Mouse (Mus musculus) left cerebral cortex, postnatal 14 days (tissue): Measurements from ENCODE around the gene Tmf1. TPM values are rescaled to one million over a fixed set of nuclear protein-coding genes. Genes with fewer than 3 reads are reported as not detected.

ENCODE experiments used
- DNase-seq, 2 experiments: peaks; one replicate each; pipeline ENCODE4 v3.0.0; 2021 to 2022; ENCODE audit warnings: low spot score in 2 of 2, mixed read lengths in 1 of 2
- intact Hi-C: fragments of 180-260 bp; cut with DNase I; formaldehyde crosslinking; loops from one replicate; pipeline ENCODE4 v1.15.1; 2025
- total RNA-seq, 2 experiments: library from RNA; stranded (reverse); gene quantifications; 2 replicates each; pipeline ENCODE4 v1.2.3; 2021

The Tmf1 gene
- total RNA-seq, 2 experiments from 2014 or later: 53.6 to 55.3 TPM

DNA sequence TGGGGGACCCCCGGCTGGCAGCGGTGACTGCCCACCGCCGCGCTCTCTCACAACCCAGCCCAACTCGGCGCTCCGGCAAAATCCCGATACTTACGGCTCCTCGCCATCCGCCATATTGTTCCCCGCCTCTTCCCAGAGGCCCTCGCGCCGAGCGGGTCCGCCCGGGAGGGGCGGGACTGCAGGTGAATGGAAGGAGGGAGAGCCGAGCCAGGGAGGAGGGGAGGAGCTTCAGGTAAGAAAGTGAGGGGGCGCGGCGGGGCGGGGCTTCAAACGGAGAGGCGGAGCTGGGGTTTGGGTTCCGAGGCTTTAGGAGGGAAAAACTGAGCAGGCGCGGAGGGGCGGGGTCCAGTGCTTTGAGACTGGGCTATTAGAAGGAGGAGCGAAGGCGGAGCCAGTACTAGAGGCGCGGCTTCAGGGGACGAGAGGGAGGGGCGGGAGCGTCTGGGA, 26.5 kb upstream of the Tmf1 start, which contains the start of gene Uba3:
TSS of gene Uba3 (minus strand) at position 209 of the 447 bp plus-strand sequence.
- intact Hi-C loops: no loop called here
- peak; percentile 98 to 99 for DNase-seq

- no peak for DNase-seq
- intact Hi-C loops: no loop called here
Measured at GRCm38 (mm10) chr6:97204952-97205351, 26.0 kb upstream of the Tmf1 start.

DNA sequence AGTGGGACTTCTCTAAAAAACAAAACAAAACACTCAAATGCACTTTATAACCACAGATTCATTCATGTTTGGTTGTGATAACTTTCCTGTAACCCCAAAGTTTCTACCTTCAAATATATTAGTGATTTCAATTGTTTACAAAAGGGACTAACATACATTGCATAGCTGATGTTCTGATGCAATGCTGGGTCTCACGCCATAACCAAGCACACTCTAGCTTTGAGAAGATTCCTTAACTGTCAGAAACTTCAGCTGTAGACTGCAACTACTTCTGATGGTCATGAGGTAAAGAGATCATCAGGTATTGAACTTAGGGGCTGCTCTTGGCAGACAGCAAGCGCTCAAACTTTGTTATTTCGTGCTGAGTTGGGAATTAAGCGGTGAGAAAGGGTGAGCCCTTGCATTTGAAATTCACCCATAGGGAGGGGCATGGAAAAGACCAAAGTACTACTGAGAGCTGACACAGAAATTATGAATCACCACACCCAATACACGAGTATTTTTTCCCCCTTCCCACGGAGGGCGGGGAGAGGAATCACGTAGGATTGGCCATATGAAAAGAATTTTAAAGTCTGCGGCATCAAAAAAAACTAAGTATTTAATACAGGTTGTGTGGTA, 25.4 kb upstream of the Tmf1 start:
- DNase-seq: no peak
- intact Hi-C loops: no loop called here

DNA sequence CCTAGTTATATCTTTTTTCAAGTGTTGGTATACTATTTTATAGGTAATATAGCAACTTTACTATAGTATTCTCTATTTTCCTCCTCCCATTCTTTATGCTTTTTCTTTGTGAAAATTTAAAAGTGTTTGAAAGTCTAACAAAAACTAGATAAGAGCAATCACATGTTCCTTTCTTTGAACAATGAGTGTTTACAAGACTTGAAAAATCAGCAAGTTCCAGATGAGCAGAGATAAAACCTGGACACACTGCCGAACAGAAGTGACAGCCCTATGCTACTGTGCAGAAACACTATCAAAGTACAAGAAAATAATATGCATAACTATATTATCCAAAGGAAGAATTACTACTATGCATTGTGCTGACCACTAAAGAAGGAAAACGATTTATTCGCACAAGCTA, 23.6 kb upstream of the Tmf1 start:
- DNase-seq: no peak
- intact Hi-C loops: no loop called here

DNA sequence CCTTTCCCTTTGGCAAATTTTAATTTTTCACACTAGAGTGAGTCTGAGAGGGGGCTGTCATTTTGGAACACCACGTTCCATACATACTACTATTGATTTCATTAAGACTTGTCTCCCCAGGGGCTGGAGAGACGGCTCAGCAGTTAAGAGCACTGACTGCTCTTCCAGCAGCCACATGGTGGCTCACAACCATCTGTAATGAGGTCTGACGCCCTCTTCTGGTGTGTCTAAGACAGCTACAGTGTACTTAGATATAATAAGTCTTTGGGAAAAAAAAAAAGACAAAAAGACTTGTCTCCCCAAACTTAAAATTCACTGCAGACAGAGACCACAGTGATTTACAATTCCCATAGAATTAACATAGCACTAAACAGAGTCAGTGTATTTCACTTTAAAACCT, 21.5 kb upstream of the Tmf1 start:
- no peak for DNase-seq

DNA sequence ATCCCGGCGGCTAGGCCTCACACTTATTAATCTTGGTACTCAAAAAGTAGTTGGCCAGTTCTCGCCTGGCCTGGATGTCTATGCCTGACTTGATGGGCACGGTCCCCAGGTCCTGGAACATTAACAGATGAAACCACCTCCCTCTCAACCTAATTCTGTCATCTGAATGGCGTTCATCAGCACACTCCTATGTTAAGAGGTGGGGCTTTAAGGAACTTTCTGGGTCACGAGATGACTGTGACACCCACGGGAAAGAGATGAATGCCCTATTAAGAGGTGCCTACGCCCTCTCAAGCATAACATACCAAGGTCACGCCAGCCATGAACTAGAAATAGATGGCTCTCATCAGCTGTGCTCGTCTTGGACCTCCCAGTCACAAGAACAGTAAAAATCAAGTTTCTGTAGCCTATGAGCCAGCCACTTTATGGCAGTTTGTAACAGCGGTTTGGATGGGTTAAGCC, 476 bp upstream of the Tmf1 start:
- intact Hi-C loops: loop anchor here (10.0 kb wide), 1 partner anchor 345 kb away; no protein-coding TSS in a partner anchor
- DNase-seq: peak in 1 of 2 experiments; percentile 40

More for the DNA sequence above, 21.5 kb upstream of the Tmf1 start:
- intact Hi-C loops: no loop called here

DNA sequence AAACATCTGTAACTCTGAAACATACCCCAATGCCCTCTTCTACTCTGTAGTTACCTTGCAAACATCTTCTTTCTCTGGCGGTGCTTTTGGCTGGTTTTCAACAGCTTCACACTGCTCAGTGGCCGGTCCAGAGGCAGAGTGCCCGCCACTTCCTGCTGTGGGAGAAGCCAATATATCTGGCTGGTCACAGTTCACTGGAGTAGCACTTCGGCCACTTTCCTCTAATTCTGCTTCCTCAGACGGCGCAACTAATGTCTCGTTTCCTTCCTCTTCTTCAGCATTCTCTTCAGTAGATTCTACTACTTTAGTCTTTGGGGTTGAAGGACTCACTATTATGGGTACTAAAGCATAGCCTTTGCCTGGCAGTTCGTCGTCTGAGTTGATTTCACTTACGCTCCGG, 3.2 kb downstream of the Tmf1 start:
- intact Hi-C loops: loop anchor here (10.0 kb wide), 1 partner anchor 349 kb away; no protein-coding TSS in a partner anchor
- DNase-seq: peak in 1 of 2 experiments; percentile 17

GRCm38 (mm10) chr6:97150156-97150555, 28.8 kb downstream of the Tmf1 start:
- intact Hi-C loops: no loop called here
- no peak for DNase-seq

DNA sequence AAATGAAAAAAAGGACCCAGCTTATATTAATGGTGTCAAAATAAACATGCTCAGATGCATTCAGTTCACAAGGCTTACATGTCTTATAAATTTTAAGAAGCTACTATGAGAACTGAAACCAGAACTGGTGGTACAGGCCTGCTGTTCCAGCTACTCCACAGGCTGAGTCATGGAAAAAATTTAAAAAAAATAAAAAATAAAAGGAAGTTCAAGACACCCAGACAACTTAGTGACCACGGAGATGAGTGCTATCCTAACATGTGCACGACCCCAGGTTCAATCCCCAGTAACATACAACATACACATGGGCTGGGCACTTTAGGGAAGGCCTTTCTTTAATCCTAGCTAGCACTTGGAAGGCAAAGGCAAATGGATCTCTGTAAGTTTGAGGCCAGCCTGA, 29.2 kb downstream of the Tmf1 start:
- DNase-seq: no peak
- intact Hi-C loops: no loop called here

GRCm38 (mm10) chr6:97148383-97149251, 30.3 kb downstream of the Tmf1 start, which contains the start of gene Eogt:
Gene Eogt, minus strand, starts transcription at chr6:97149182.
- intact Hi-C loops: no loop called here
- peak; percentile 49 to 71 for DNase-seq

- peak; percentile 32 to 61 for DNase-seq
- intact Hi-C loops: no loop called here
Measured at GRCm38 (mm10) chr6:97147755-97148382, 31.1 kb downstream of the Tmf1 start.

- no peak for DNase-seq
- intact Hi-C loops: no loop called here
Measured at GRCm38 (mm10) chr6:97145156-97145555, 33.8 kb downstream of the Tmf1 start.

DNA sequence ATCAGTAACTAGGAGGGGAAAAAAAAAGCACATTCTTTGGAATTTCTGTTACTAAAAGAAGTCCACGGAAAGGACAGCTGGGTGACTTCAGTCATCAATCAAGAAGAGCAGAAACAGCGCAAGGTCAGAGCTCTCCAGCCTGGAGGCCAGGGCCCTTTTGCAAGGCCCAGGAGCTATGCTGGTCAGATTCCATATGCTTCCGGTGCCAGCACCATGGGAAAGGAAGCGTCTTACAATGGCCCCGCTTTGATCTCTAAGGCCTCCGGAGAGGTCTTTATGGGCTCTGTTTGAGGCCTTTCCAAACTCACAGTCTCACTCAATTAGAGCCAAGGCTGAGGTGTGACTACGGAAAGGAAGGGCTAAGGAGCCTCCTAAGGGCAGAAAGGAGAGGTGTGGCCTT, 34.6 kb downstream of the Tmf1 start:
- intact Hi-C loops: no loop called here
- no peak for DNase-seq

DNA sequence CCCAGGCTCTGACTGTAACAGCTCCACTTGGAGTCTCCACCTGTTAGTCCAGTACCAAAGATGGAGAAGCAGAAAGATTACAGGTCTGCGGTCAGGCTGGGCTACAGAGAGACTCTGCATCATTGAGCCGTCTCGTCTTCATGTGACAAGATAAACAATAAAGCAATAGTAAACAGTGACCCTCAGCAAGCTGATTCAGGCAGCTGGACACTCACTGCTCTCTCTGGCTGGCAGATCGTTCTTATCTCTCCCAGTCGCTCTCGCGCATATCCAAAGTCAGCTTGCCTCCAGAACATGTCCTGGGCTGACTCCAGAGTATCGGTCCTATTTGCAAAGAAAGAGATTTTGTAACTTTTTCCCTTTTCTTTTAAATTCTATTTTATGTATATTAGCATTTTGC, 36.3 kb downstream of the Tmf1 start:
- DNase-seq: no peak
- intact Hi-C loops: no loop called here

- intact Hi-C loops: no loop called here
- no peak for DNase-seq
Measured at GRCm38 (mm10) chr6:97141811-97142210, 37.1 kb downstream of the Tmf1 start.

DNA sequence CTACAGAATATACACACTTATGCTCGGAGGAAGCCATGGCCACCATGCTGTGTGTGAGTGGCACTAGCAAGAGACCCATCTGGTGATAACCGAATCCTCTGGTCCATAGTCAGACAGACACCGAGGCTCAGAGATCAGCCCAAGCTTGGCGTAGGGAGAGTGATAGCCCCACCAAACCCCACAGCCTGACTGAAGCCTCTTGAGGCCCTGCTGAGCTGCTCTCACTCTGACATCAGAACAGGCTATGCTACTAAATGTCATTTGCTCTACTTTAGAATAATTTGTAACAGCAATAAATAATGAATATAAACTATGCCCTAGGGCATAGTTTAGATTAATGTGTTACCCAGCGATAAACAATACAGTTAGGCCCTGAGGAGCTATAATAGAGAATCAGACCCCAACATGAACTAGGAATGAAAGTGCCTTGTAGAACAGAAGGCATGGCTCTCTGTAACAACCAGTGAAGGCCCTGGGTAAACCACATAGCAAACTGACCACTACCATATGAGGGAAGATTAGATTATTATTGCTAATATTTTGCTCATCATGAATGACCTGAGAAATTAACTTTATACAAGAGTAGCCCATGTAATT, 46.1 kb downstream of the Tmf1 start:
- DNase-seq: no peak
- intact Hi-C loops: no loop called here

DNA sequence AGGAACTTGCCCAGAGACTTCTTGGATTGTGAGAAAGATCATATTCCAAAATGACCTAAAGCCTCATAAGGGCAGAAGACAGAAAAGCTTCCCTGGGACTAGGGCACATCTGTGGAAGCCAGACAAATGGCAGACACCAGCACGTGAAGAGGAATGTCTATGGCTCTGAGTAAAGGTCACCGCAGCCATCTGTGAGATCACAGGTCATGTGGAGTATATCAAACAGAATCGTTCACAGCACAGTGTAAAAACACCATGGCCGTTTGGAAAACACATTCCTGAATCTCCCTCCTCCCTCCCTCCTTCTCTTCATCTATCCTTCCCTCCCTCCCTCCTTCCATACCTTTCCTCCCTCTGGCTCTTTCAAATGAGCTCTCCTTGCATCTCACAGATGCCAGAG, 47.1 kb downstream of the Tmf1 start:
- intact Hi-C loops: no loop called here
- DNase-seq: no peak

DNA sequence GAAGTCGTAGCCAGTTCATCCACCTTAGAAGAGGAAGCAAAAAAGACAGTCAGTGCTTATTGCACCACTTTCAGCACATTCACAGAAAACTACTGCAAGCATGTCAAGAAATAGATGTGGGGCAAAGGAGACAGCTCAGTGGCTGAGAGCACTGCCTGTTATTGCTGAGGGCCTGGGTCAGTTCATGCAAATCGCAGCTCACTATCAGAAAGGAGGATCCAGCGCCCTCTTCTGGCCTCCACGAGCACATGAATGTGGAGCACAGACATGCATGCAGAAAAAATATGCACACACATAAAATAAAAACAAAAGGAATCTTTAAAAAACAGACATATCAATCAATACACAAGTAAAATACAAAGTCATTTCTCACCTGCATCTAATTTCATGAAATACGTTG, 47.9 kb downstream of the Tmf1 start:
- DNase-seq: no peak
- intact Hi-C loops: no loop called here

- intact Hi-C loops: no loop called here
- DNase-seq: peak in 1 of 2 experiments; percentile 33
Measured at GRCm38 (mm10) chr6:97124336-97125010, 54.4 kb downstream of the Tmf1 start.
